Mouse (Mus musculus) left cerebral cortex, postnatal 4 days (tissue): ENCODE data around the gene Icam2. TPM values are rescaled to one million over a fixed set of nuclear protein-coding genes. Genes with fewer than 3 reads are reported as not detected.
"Not testable (repeated sequence)": the region's sequence is repeated elsewhere in the genome, so short reads cannot be mapped to it uniquely, and the experiment has no call there.

ENCODE experiments used
- DNase-seq: peaks from one replicate; pipeline ENCODE4 v3.0.0-alpha.2; 2022
- intact Hi-C: fragments of 180-260 bp; cut with DNase I; formaldehyde crosslinking; loops from one replicate; pipeline ENCODE4 v1.15.1; 2025
- total RNA-seq, 2 experiments: library from RNA; stranded (reverse); gene quantifications; 2 replicates each; pipeline ENCODE4 v1.2.3; 2021

Gene Icam2
- 1 to 10 TPM; 4.4 to 6.2 TPM for total RNA-seq

DNA sequence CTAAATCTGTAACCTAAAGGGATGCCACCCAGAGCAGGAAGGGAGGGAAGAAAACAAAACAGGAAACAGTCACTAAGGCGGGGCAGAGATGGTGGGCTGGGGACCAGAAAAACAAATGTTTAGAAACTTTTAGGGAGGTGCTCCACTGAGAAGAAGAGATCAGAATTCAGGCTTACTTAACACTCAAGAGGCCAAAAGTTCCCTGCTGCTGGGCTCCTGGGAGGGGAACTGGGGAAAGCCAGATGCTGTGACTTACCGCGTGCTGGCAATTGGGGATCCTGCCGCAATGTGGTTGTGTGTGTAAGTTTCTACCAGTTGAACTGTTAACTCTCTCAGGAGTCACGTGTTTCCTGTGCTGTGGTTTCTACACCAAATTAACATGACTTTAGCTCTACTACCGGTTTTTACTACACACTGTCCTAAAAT, at the start of gene Icam2:
Icam2 (minus strand) TSS at position 285 of the 426 bp plus-strand sequence.
- intact Hi-C loops, result no loop called here

DNA sequence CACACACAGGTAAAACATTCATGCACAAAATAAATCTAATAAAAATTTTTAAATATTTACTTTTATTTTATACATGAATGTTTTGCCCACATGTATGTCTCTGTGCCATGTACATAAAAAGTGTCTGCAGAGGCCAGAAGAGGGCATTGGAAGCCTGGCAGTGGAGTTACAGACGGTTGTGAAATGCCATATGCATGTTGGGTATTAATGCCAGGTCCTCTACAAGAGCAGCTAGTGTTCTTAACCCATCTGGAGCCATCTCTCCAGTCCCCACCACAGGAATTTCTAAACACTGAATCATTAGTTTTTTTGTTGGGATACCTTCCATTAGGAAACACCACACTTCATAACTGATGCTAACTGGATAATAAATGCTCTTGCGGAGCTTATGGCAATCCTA, 49.7 kb upstream of the Icam2 start:
- no peak for DNase-seq
- intact Hi-C loops, result no loop called here

More for the DNA sequence above, at the start of gene Icam2:
- DNase-seq, result no peak

DNA sequence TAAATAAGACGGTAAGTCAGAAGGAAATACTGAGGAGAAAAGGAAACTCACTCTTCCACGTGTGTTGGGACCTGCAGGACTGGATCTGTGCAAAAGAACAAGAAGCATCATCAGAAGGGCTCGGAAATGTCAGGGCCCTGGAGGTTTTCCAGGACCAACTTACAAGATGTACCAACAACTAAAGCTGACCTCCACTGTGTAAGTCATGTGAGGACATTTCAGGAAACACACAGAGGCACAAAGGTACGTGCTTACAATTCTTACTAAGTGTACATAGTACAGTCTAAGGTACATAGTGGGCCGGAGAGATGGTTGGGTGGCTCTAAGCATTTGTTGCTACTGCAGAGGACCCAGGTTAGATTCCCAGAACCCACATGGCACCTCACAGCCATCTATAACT, 49.2 kb upstream of the Icam2 start:
- DNase-seq, result no peak
- intact Hi-C loops, result no loop called here

DNA sequence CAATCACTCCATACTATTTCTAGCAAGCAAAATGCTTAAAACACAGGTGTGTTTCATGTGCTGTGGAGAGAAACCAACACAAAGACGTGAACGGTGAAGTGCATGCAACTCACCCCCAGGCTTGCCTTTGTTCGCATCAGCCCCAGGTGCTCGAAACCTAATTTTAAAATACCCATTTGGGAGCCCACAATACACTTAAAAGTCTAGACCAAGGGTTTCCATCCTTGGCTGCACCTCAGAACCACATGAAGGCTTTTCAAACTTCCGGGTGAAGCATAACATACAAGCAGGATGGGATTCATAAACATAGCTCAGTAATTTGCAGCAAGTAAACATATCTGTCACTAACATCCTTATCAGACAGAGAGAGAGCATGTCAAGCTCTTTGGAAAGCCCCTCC, 42.5 kb upstream of the Icam2 start:
- intact Hi-C loops, result no loop called here
- no peak for DNase-seq

DNA sequence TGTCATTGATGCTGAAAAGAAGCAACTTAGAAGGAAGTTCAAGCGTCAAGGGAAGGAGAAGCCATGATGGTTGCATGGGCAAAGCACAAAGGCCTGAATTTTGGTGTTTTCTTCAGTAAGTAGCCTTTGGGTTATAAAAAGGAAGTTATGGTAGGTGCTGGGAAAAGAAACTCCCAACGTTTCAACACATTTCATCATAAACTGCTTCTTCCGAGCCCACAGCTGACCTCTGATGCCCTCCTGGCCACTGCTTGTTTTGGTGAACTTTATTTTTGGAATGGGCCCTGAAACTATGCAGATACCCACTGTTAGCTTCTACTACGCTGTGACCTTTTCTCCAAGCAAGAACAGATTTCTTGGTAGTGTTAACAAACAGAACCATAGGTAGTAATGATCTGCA, 41.8 kb upstream of the Icam2 start:
- intact Hi-C loops, result no loop called here
- DNase-seq, result no peak

DNA sequence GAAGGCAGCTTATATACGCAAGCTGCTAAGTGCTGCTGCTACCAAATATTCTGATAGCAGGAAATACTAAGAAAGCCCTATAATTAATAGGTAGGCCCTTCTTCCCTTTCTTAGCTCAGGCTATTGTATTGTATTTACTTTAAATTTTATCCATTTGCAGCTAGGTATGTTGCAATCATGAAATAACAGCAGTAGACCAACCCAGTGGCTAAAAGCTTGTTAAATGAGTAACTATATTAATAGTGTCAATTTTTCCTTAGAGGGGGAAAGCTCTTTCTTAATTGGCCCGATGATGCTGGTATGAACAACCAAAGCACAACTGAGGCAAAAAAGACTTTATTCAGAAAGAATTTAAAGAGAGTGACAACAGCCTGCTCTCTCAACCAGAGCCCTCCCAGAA, 40.7 kb upstream of the Icam2 start:
- intact Hi-C loops, result no loop called here
- no peak for DNase-seq

DNA sequence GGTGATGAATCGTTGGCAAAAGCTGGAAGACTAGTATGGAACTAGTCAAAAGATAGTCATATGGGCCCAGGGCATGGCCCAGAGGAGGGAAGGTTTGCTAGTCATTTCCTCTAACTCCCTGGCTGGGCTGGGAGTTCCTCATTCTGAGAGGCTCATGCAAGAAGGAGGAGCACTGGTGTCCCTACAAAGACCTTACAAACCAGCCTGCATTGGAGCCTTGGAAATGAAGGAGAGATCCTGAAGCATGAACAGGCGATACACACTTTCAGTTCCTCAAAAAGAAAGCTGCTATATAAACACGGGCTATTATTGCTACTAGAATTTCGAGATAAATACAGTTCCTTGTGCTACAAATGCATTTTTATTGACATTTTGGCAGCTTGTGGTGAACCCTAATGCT, 40.2 kb upstream of the Icam2 start:
- DNase-seq, result no peak

DNA sequence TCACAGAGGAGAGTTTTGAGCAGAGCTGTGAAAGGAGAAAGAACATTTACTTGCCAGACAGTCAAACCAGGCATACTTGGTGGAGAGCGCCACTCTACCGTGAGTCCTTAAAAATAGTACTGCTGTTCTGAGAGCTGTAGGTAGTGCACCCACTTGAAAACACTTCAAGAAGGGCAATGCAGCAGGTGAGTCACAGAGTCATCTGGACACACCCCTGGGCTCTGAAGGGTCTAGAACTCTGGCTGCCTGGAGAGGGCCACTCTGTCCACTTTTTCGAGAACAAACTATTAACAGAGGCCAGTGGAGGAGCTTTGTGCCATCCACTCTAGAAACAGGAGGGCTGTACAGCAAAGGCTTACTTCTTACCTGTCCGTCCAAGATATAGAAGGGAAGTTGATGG, 38.6 kb upstream of the Icam2 start:
- intact Hi-C loops, result no loop called here

More for the DNA sequence above, 40.2 kb upstream of the Icam2 start:
- intact Hi-C loops, result no loop called here

DNA sequence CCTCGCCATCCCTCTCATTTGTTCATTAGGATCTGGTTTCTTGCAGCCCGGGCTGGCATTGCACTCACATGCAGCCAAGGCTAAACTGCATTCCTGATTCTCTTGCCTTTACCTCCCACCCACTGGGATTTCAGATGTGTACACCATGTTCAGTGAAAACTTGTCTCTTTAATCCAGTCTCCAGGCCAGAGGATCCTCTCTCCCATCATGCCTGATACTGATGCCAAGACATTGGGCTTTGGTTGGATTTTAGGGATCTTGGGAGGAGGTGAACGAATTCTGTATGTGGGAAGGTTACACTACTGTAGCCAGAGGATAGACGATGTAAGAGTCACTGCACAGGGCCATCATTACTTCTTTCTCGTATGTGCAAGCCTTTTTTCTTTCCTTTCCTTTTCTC, 37.3 kb upstream of the Icam2 start:
- no peak for DNase-seq
- intact Hi-C loops, result no loop called here

More for the DNA sequence above, 38.6 kb upstream of the Icam2 start:
- no peak for DNase-seq

DNA sequence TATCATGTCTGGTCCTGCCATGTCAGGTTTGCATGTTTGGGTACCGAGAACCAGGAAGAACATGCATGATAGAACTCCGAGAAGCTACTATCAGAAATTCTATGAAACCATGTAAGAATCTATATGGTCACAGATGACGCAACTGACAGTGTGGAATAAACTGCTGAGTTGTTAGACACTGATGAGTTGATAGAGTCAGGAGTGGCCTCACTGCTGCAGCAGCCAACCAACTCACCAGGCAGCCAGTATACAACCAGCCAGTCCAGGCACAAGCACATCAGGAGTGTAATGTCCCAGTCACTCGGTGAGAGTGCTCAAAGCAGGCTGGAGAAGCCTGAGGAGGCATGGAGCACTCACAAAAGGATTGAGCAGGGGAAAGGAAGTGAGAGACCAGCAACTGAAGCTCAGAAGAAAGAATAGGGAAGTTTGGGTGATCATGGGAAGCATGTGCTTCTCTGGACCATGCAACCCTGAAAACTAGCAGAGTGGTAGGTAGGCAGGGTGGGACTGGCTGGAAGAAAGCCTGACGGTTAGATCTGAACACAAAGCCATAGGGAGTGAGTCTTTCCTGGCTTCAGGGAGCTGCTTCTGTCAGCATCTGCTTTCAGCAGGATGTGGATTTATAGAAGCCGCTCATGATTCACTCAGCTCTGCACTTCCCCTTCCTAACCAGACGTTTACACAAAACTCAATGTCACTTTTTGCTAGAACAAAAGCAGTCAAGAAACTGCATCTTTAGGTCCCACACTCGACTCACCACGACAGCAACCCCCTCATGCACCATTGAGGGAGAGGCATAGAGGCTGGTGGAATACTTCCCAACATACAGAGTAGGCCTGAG, 31.6 kb upstream of the Icam2 start:
- intact Hi-C loops, result loop anchor here (2.0 to 5.0 kb wide), 3 partner anchors 67 to 323 kb away; partner anchors contain the start of gene Ern1
- no peak for DNase-seq

DNA sequence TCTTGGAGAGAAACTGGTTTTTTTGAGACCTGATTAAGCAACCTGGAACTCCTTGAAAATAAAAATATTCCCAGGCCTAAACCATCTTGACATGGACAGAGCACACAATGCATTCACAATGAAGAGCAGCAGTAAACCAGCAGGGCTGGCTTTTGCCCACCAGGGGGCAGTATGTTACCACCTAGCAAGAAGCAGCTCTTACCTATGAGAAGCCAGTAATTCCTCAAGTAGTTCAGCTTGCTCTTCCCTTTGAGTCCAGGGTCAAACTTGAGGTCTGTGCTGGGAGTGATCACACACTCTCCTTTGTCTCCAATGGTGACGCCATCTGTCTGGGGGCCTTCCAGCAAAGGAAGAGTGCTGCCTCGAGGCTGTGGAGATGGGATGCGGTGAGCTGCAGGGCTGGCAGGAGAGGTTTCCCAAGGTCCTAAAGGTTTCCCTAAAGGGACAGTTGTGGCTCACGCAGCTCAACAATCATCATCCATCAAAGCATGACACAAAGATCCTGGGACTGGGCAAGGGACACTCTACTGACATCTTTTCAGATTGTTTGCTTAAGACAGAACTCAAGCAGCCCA, 30.8 kb upstream of the Icam2 start:
- peak; percentile 81 for DNase-seq
- intact Hi-C loops, result loop anchor here (2.0 to 5.0 kb wide), 3 partner anchors 68 to 324 kb away; partner anchors contain the start of gene Ern1

DNA sequence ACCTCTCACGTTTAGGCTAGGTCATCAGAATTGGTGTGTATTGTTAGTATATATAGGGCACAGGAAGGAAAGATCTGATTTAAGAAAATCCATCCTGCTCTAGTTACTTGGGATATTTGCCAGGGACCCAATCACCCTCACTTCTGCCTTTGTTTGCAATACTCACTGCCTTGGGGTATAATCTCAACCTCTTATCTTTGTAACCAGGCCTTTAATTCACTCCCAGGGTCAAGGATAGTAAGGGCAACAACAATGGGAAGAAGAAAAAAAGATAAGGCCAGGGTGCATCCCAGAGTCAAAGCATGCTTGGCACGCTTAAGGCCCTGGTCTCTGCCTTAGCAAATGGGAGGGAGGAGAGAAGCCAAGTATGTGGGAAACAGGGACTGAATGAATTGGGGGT, 30.0 kb upstream of the Icam2 start:
- DNase-seq, result no peak
- intact Hi-C loops, result loop anchor here (2.0 to 5.0 kb wide), 3 partner anchors 69 to 324 kb away; partner anchors contain the start of gene Ern1

DNA sequence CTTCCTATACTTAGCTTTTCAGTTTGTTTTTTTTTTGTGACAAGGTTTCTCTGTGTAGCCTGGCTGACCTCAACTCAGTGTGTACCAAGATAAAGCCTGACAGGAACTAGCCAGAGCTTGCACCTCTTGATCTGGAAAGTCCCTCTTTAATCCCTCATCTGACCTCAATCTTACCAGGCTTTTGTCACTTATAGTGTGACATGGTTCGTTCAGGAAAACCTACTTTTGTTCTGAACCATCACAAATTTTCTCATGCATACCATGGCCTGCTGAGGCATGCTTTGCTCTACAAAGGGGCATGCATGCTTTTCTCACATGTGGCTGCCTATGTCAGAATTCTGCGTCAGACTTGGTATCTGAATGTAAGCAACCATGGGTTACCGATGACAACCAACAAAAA, 28.5 kb upstream of the Icam2 start:
- no peak for DNase-seq
- intact Hi-C loops, result loop anchor here (5.0 kb wide), 2 partner anchors 211 to 326 kb away; no protein-coding TSS in a partner anchor

DNA sequence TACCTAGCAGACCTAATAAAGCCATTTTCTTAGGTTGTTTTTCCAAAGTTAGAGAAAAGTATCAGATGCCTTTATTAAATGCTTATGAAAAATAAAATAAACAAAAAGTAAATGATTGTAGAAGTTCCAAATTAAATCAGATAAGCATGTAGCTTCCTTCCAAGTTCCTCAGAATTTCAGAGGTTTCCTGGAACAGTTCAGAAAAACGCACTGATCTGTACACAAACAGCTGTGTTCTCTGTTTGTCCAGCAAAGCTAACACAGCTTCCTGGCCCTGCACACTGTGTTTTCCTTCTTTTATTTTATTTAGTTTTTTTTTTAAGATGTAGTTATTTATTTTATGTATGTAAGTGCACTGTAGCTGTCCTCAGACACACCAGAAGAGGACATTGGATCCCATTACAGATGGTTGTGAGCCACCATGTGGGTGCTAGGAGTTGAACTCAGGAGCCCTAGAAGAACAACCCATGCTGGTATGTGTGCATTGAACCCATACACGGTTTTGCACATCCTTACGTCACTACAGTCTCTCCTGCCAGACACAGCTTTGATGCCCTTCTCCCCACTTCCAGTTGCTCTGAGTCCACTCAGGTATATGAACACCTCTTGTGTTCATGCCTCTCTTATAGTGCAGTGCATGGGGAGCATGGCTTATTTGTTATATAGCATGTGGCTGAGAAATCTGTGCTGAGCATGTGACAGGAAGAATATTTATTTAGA, 24.9 kb upstream of the Icam2 start:
- intact Hi-C loops, result no loop called here

DNA sequence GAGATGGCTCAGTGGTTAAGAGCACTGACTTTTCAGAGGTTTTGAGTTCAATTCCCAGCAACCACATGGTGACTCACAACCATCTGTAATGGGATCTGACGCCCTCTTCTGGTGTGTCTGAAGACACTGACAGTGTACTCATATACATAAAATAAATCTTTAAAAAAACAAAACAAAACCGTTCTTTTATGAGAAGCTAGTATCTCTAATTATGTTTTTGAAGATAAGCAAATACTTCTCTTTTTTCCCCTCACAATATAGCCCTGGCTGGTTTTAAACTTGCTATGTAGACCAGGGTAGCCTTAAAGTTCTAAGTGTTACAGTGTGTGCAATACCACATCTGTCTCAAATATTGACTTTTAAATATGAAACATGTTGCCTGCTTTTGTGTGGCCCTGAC, 23.3 kb upstream of the Icam2 start:
- intact Hi-C loops, result no loop called here
- DNase-seq, result no peak

More for the DNA sequence above, 24.9 kb upstream of the Icam2 start:
- no peak for DNase-seq

DNA sequence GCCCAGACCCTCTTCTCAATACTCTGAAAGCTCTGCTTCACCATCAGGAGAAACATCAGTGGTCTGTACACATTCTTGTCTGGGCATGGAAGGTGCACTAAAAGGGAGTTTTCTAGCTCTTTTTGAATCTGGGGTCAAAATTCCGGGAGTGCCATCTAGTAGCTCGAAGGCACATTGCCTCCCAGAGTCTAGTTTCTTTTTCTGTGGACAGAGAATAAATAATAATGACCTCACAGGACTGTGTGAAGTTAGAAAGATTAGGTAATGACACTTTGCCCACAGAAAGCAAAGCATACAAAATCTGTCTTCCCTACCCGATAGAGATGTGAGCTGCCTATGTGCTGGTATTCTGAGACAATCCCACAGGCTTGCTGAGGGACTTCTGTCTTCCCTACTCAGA, 22.6 kb upstream of the Icam2 start:
- intact Hi-C loops, result no loop called here
- DNase-seq, result no peak

DNA sequence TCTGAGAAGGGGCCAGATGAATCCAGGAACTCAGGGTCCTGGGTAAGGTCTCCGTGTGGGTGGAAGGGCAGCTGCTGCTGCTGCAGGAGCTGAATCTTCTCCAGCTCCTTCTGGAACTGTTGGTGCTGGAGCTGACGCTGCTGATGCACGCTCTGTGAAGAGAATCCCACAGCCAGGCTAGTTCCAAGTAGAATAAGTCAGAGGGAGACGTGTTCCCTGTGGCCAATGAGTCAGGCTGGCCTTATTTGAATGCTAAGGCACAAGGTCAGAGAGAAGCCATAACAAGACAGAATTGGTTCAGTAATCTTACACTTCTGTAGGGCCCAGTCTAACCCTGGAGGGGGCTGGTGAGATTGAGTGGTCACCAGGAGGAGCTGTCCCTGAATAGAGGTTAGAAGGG, 22.1 kb upstream of the Icam2 start:
- DNase-seq, result no peak
- intact Hi-C loops, result no loop called here

DNA sequence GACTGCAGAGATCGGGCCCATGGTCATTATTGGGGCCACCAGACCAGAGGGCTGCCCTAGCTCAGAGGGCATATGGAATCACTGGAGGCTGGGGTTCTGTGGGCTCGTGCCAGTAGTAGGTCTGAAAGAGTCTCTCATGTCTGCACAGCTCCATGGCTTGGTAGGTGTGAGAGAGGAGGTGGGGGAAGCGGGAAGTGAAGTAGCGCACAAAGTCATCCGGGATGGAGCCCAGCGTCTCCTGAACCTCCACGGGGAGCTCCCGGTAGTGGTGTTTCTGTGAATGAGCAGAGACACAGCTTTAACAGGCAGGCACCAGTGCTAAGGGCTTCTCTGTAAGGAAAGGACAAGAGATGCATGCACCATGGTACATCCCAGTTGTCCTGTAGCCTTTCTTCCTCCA, 10.6 kb upstream of the Icam2 start:
- DNase-seq, result no peak
- intact Hi-C loops, result loop anchor here (10.0 kb wide), 2 partner anchors 74 to 134 kb away; no protein-coding TSS in a partner anchor

DNA sequence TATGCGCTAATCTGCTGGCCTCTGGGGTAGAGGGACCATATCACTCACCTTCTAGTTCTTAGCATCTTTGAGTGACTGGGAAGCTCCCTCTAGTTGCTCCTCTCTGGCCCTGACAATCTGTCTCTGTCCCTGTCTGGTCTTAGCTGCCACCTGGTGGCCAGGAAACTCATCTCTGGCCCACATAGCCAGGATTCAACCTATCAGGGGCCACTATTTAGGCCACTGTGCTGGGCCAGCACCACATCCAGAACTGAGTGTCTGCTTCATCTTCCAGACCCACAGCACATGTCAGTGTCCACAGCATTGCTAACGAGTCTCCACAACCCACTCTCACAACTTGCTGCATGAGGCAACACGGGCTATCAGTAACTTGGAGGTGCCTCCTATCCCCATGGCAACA, 9.8 kb upstream of the Icam2 start:
- DNase-seq, result peak; percentile 13
- intact Hi-C loops, result loop anchor here (10.0 kb wide), 2 partner anchors 73 to 133 kb away; no protein-coding TSS in a partner anchor

DNA sequence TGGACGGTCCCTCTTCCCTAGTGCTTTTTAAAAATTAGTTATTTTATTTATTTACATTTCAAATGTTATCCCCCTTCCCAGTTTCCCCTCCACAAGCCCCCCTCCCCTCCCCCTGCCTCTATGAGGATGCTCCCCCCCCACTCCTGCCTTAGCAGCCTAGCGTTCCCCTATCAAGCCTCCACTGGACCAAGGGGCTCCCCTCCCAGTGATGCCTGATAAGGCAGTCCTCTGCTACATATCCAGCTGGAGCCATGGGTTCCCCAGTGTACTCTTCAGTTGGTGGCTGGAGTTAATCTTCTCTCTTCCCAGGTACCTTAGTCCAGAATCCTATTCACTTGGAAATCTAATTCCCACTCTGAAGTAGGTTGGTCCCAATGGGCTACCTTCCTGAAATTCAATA, 6.2 kb upstream of the Icam2 start:
- intact Hi-C loops, result loop anchor here (10.0 kb wide), 2 partner anchors 69 to 129 kb away; no protein-coding TSS in a partner anchor
- not testable (repeated sequence) for DNase-seq

DNA sequence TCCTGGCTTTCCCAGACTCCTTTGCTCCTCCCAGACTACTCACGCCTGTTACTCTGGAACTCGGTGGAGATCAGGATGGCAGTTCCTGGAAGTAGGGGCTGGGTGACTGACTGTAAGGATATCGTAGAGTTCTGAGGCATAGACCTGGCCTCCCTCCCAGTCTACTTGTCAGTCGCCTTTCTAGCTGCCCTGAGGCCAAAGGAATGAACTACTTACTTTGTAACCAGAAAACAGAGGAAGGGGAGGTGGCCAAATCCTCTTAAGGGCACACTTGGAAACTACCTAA, 5.4 kb upstream of the Icam2 start:
- no peak for DNase-seq

More for the DNA sequence above, 5.4 kb upstream of the Icam2 start:
- intact Hi-C loops, result loop anchor here (10.0 kb wide), 2 partner anchors 68 to 128 kb away; no protein-coding TSS in a partner anchor
